Mouse (Mus musculus) adipocyte (in vitro differentiated cells): ENCODE results near the gene B3gnt3.

Source experiments
- DNase-seq: peaks from one replicate; pipeline ENCODE4 v3.0.0-alpha.2; 2016; ENCODE audit warnings: low spot score

The B3gnt3 gene

GRCm38 (mm10) chr8:71678216-71678615, 23.4 kb downstream of the B3gnt3 start:
- DNase-seq, result no peak

GRCm38 (mm10) chr8:71677555-71677954, 24.0 kb downstream of the B3gnt3 start:
- no peak for DNase-seq

- no peak for DNase-seq
These were observed 24.8 kb downstream of the B3gnt3 start for GRCm38 (mm10) chr8:71676803-71677202.

DNA sequence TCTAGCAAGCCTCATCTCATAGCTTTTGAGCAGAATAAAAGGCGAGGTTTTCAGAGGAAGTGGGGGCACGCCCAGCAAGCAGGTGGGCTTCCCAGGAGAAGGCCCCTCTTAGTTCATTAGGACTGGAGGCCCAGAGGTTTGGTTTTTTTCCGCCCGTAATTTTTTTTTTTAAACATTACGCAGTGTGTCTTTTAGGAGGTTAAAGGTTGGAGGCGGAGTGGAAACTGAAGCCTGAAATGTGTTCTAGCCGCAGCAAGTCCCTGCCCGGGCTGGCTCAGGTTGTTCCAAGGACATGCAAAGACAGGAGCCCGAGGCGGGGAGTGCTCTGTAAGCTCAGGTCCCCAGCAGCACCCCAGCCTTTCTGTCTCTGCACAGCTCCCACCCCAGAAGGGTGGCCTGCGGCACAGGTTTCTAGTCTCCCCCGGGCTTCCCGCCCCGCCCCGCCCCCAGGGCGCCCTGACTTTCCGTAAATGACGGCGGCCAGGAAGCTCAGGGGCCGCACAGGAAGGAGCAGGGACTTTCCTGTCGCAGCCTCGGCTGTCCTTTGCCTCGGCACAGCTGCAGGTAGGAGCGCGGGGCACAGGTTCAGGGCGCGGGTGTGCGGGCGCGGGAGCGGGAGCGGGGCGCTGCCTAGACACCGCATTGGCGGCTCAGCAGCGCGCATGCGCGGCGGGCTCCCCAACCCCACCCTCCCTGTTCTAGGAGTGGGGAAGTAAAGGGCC, 25.4 kb downstream of the B3gnt3 start, which contains the start of gene Jak3:
Gene Jak3 (plus strand): TSS at position 277 of the 722 bp plus-strand sequence.
- DNase-seq, result peak; percentile 81

- no peak for DNase-seq
These were observed 26.1 kb downstream of the B3gnt3 start for GRCm38 (mm10) chr8:71675456-71676019.

DNA sequence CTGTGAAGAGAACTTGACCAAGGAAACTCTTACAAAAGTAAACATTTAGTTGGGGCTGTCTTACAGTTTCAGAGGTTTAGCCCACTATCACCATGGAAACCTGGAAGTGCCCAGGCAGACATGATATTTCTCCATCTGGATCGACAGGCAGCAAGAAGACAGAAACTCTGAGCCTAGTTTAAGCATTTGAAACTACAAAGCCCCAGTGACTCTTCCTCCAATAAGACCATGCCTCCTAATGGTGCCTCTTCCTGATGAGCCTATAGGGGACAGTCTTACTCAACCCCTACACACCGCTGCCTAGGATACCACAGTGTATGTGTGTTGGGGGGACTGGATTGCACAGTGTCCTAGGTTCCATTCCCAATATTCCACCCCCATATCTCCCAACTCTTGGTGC, 27.5 kb downstream of the B3gnt3 start:
- peak; percentile 18 for DNase-seq

GRCm38 (mm10) chr8:71672168-71672735, 29.3 kb downstream of the B3gnt3 start:
- peak; percentile 45 for DNase-seq

DNA sequence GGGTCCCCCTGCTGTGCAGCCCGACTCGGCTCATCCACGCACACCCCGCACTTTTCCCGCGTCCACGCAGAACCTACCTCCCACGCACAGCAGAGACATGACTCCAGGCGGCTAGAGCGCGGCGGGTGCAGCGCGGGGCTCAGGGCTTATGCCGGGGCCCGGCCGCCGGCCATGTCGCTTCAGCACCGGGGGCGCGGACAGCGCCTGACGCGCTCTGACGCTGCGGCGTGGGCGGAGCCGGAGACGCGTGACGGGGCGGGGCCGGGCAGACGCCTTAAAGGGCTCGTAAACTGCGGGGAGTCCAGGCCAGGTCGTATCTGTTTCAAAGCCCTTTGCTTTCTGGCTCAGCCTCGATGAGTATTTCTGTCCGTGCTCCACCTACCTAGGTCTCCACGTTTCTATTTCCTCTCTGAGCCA, 30.0 kb downstream of the B3gnt3 start, which contains the start of gene Unc13a:
Gene Unc13a (minus strand): TSS at position 209 of the 417 bp plus-strand sequence.
- peak; percentile 83 for DNase-seq

DNA sequence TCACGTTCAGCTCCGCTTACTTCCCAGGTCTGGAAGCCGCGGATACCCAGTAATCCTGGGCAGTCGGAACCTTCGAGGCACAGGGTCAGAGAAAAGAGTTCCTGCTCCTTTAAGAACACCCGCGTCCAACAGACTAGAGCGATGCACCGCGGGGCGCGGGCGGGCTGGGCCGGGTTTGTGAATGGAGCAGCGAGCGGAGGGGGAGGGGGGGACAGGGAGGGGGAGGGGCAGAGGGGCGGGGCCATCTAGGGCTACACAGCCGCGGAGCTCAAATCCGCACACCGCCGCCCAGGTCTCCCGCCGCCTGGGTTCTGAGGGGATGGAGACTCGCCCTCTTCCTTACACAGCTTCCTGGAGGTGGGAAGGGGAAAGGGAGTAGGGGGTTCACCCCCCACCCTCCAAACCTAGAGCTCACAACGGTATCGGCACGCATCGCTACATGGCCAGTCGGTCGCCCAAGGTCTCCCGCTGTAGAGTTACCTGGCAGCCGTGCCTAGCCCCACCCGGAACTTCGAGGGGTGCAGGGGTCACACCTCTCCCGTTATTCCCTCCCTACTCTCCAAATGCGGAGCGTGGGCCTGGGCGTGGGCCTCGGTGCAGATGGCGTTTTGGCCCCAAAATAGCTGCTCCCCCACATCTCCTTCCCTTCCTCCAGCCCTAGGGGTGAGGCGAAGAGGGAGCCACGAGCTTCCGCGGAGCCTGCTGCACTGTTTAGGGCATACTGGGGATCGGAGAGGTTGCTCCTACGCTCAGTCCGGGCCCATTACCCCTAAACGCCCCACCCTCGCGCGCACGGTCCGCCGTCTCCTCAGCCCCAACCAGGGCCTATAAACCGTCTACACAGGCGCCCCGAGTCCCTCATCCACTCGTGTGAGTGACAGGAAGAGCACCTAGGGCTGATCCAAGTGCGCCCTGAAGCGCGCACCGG, 30.7 kb downstream of the B3gnt3 start:
- peak; percentile 61 for DNase-seq

DNA sequence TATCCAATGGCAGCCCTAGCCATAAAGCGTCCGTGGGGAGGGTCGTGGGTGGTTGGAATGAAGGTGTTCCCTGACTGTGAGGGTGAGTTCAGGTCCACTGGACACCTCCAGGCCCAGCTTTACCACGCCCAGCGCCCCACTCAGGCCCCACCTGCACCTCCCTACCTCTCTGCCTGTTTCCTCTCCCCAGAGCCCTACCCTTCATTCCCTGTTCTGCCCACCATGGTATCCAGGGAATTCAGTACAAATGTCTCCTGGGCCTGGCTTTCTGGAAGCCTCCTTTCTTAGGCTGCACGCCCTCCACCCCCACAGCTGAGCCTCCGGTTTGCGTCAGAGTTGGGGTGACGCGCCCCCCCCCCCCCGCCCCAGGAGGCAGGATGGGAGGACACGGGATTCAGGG, 31.4 kb downstream of the B3gnt3 start:
- DNase-seq, result no peak

GRCm38 (mm10) chr8:71668220-71668975, 33.2 kb downstream of the B3gnt3 start:
- DNase-seq, result no peak

GRCm38 (mm10) chr8:71667256-71667655, 34.3 kb downstream of the B3gnt3 start:
- DNase-seq, result no peak

- DNase-seq, result no peak
These were observed 34.7 kb downstream of the B3gnt3 start for GRCm38 (mm10) chr8:71666855-71667254.

GRCm38 (mm10) chr8:71665331-71666130, 36.1 kb downstream of the B3gnt3 start:
- no peak for DNase-seq

- DNase-seq, result peak; percentile 89
These were observed 41.1 kb downstream of the B3gnt3 start for GRCm38 (mm10) chr8:71660325-71661120.

DNA sequence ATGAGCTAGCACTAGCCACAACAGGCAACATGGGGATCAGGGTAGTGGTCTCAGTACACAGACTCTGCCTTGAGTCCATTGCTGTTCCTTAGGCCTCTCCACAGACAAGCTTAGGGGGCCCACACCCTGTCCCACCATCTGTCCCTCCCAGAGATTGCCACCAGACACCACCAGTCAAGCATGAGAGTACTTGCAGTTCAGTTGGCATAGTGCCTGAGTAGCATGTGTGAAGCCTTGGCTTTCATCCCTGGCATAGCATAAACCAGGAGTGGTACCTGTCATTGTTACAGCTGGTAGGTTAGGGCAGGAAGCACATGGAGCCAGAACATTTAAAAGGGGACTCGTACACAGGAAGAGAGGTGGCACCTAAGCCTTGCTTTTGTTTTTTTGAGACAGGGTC, 41.8 kb downstream of the B3gnt3 start:
- DNase-seq, result no peak

- DNase-seq, result no peak
These were observed 43.0 kb downstream of the B3gnt3 start for GRCm38 (mm10) chr8:71658515-71659049.

- DNase-seq, result no peak
These were observed 43.8 kb downstream of the B3gnt3 start for GRCm38 (mm10) chr8:71657816-71658215.

DNA sequence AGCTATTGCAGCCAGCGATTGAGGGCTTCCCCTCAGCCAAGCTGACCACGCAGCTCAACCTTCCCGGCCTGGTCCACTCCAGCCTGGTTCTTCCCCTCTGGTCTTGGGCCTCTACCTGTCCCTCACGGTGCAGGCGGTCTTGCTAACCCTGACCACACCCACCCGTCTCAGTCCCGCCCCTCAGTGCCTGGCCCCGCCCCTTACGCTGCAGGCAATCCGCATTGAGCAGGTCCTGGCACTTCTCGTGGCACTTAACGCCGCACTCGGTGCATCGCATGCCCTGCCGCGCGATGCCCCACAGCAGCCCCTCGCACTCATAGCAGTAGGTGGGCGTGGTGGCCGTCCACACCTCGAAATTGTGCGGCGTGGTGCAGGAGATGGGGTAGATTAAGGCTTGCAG, 47.0 kb downstream of the B3gnt3 start:
- DNase-seq, result no peak
